Mouse (Mus musculus): ENCODE results near the gene Cdk17.

Cdk17 gene

DNA sequence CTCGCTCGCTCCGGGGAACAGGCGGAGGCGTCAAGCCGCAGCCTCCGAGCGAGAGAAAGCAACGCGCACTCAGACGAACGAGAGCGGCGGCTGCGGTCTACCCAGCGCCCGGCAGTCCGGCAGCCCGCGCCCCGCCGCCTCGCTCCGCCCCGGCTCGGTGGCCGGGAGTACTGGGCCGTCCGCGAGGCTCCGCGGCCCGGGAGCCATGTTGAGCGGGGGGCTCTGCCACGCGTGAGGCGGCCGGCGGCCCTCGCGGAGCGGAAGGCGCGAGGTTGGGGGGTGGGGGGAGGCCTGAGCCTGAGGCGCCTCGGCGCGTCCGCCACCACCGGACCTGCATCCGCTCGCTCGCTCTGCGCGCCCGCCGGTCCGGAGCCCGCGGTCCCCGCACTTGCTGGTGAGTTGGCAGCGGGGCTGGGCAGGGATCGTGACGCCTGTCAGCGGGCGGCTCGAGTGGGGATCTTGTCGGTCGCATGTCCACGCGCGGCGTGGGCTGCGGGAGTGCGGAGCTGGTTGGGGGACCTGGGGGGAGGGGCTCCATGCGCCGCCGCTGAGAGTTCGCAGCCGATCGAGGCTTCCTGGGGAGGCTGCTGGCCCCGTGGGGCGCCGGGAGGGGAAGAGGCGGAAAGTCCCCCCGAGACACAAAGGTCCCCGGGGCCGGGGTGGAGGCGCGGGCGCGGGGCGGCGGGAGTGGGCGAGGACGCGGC is at the start of gene Cdk17:
Gene Cdk17 (plus strand): TSS at position 69 of the 704 bp plus-strand sequence.
- DNase-seq (ENCODE audit: low read depth) = peak; percentile 81

- DNase-seq (ENCODE audit: low read depth) = no peak
Observed at GRCm38 (mm10) chr10:93111412-93111811, 49.3 kb upstream of the Cdk17 start.

DNA sequence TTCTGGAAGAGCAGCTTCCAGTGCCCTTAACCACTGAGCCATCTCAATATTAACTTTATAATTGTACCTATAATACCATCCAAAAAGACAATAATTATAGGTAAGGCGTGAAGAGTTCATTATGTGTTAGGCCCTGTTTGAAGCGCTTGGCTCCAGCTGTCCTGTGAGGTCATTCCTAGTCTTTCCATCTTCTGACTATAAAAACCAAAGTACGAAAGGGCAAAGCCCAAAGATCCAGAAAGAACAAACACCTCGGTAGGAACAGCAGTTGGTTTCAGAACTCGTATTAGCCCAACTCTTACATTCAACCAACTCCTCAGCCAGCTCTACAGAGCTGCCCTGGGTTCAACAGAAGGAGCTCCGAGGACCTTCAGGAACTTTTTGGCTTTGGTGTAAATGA is 48.7 kb upstream of the Cdk17 start:
- DNase-seq (ENCODE audit: low read depth) = no peak

DNA sequence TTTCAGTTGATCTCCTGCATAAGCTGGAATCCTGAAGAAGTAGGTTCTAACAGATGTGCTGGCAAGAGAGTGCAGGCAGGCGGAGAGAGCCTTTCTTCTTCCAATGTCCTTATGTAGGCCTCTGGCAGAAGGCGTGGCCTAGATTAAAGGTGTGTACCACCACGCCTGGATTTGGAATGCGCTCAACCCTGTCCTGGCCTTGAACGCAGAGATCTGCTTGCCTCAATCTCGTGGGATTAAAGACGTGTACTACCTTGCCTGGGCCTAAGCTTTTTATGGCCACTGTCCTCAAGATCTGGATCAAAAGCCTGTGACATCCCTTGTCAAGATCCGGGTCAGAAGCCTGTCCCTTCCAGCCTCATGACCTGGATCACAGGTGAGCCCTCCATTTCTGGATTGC is 46.7 kb upstream of the Cdk17 start:
- no peak for DNase-seq (ENCODE audit: low read depth)

DNA sequence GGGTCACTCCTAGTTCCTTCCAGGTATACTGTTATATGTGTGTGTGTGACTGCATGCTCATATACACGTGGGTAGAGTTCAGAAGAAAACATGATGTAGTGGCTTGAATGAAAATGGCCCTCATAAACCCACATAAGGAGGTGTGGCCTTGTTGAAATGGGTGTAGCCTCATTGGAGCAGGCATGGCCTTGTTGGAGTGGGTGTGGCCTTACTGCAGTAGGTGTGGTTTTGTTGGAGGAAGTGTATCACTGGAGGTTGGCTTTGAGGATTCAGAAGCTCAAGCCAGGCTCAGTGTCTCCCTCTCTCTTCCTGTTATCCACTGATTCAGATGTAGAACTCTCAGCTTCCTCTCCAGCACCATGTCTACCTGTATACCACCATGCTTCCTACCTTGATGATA is 45.9 kb upstream of the Cdk17 start:
- no peak for DNase-seq (ENCODE audit: low read depth)

DNA sequence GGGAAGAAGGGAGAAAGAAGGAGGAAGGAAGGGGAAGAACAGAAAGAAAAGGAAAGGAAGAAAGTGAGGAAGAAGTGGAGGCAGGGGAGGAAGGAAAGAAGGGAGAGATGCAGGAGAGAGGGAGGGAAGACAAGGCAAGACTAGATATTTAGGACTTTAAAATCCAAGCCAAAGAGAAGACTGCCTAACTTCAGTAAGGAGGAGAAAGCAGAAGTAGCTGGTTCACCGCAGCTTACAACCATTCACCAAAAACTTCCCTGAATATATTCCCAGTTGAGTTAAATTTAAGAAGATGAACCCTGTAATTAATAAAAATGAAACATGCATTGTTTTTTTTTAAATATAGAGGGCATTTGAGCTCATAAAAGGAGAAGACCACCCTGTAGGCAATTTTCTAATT is 44.9 kb upstream of the Cdk17 start:
- DNase-seq (ENCODE audit: low read depth) = no peak

DNA sequence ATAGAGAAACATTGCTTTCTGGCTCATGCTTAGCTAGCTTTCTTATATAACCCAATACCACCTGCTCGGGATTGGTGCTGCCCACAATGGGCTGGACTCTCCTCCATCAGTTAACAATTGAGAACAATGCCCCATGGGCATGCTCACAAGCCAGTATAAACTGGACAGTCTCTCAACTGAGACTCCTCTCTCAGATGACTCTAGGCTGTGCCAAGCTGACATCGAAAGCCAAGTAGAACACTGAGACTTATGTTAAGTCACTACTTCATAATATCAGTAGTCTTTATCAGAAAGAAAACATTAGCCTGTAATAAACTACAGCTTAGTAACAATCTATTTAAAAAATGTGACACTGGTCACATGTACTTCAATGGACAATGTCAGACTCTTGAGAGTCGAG is 44.0 kb upstream of the Cdk17 start:
- no peak for DNase-seq (ENCODE audit: low read depth)

DNA sequence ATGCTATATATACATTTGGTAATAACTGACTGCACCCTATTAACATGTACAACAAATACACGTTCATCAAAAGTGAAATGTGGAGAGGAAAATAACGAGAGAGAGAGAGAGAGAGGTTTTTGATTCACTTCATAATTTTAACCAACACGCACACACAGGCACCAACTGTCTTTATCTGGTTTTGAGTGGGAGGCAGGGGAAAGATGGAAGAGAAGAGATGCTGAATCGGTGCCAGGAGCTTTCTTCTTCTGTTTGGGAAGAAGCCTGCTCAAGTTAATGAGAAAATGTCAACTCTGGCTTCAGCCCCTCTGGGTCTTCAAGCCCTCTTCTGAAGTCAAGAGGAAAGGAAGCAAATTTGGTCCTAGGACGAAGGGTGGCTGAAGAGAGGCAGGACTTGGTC is 40.9 kb upstream of the Cdk17 start:
- no peak for DNase-seq (ENCODE audit: low read depth)

GRCm38 (mm10) chr10:93121262-93121860 is 39.3 kb upstream of the Cdk17 start:
- no peak for DNase-seq (ENCODE audit: low read depth)

GRCm38 (mm10) chr10:93122399-93123184 is 38.1 kb upstream of the Cdk17 start:
- DNase-seq (ENCODE audit: low read depth) = peak; percentile 60

- peak; percentile 61 for DNase-seq (ENCODE audit: low read depth)
Observed at GRCm38 (mm10) chr10:93123310-93123709, 37.4 kb upstream of the Cdk17 start.

GRCm38 (mm10) chr10:93123957-93124613 is 36.6 kb upstream of the Cdk17 start:
- DNase-seq (ENCODE audit: low read depth) = peak; percentile 94

GRCm38 (mm10) chr10:93126025-93126424 is 34.6 kb upstream of the Cdk17 start:
- DNase-seq (ENCODE audit: low read depth) = no peak

GRCm38 (mm10) chr10:93128566-93128965 is 32.1 kb upstream of the Cdk17 start:
- no peak for DNase-seq (ENCODE audit: low read depth)

DNA sequence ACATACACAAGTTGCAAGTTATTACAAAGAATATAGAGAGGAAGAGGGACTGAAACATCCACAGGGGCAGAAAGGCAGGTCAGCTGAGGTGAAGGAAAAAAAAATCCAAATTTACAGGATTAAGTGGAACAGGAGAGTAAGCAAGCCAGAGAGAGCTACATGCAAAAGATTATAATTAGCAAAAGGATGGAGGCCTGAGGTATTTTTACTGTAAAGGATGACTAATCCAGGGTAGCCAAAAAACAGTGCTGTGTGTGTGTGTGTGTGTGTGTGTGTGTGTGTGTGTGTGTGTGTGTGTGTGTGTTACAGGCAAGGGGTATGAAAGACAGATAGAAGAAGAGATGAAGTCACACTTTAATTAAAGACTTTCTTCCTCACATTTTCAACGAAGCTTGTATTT is 31.3 kb upstream of the Cdk17 start:
- DNase-seq (ENCODE audit: low read depth) = no peak

DNA sequence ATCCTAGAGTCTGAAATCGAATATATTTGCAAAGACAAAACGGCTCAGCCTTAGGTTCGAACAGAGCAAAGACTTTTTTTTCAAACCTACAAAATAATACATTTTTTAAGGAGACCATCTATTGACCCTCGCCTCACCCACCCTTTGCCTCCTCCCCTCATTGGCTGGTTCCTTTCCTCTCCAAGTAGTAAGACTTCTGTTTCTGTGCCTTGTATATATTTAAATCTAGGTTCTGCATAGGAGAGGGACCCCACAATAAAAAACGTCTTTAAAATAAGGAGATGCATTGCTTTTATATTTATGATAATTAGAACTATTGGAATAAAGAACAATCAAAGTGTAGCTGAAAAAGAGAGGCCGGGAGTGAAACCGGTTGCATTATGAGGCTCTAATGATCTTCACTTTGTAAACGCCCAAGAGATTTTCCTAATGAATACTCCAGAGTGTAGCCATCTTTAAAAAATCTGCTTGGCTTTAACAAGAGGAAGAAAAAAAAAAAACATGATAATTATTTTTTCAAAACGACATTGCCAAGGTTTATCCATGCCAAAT is 30.7 kb upstream of the Cdk17 start:
- no peak for DNase-seq (ENCODE audit: low read depth)

DNA sequence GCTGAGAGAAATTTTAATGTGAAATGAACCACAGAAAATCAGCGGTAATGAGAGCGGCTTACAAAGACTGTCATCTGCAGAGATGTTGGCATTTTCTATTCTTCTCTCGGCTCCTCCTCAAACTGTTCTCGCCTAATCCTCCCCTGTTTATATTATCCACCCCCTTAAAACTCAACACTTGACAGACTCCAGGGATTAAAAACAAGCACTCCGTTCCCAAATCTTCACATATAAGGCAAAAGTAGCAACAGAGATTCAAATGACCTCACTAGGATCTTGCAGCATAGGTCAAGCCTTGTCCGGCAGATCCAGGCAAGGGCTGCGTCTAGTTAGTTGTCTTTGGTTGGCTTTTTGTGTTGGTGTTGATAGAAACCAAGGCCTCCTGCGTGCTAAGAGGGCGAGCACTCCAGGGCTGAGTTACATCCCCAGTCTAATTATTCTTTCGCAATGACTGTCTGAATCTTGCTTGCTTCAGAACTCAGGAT is 30.2 kb upstream of the Cdk17 start:
- no peak for DNase-seq (ENCODE audit: low read depth)

DNA sequence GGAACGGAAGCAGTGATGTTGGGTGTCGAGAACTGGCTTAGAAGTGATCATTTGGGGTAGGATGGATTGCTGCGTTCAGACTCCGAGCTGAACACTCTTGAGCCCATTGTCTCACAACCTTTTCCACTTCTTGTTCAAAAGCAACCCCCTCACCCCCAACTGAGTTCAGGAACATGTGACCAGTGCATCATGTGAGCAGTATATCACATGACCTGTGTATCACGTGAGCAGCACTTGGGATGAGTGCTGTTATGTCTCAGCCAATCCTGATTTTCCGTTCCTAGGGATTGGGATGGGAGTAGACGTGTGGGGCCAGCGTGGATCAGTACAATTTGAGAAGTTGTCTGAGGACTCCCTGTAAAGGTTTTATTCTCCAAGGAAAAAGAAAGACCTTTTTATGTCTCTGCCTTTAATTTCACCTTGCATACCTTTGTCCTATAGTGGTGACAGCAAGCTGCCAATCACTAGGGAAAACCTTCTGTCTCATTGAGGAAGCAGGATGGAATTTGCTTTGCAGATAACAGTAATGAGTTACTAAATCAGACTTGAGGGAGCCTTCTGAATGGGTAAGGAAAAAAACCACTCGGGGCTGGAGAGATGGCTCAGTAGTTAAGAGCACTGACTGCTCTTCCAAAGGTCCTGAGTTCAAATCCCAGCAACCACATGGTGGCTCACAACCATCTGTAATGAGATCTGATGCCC is 28.7 kb upstream of the Cdk17 start:
- DNase-seq (ENCODE audit: low read depth) = no peak

DNA sequence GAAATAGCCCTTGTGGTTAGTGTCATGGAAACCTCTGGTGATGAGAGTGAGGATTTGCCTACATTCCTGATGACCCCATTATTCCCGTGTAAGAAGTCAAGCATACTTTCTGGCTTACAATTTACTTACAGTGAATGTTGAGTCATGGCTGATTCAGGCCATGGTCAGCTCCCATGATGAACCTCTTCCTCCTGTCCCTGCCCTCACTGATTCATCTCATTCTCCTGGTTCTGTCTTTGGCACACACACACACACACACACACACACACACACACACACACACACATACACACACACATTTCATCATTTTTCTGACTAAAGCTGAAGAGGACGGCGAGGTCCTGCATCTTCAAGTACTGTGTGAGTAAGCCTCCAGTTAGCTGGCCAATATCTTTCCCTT is 21.9 kb upstream of the Cdk17 start:
- DNase-seq (ENCODE audit: low read depth) = no peak

DNA sequence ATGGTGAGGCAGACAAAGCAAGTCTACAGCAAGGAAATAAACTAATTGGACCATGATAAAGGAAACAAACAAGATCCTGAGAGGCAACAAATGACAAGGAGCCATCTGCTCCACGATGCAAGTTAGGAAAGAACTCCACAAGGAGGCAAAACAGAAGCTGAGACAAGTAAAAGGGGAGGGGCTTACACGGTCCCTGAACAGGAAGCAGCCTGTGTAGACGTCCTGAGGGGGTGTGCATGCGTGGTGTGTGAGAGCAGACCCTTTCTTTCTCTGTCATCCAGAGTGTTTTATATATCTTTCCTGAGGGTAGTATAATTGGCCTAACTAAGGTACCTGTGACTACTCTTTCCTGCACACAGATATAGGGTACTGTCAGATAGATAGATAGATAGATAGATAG is 19.9 kb upstream of the Cdk17 start:
- peak; percentile 32 for DNase-seq (ENCODE audit: low read depth)

DNA sequence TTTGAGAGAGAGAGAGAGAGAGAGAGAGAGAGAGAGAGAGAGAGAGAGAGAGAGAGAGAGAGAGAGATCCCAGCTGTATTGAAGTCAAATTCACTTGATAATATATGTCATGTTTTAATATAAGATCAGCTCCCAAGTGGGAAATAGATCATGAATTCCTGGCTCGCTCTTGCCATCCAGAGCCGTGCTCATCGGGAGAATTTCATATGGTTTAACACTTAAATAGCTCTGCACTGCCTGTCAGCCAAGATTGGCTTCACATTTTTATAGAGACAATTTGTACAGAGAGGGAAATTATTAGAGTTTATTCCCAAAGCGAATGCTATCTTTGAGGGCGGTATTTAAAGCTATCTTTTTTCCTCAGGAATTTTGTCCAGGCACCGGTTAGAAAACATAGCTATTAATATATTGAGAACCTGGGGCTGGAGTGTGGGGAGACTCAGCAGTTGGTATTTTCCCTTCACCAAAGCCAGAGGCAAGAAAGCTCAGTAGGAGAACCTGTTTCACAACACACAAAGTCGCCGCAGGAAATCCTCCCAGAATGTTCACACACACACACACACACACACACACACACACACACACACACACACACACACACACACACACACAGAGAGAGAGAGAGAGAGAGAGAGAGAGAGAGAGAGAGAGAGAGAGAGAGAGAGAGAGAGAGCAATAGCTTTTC is 17.9 kb upstream of the Cdk17 start:
- peak; percentile 53 for DNase-seq (ENCODE audit: low read depth)
